In genomic region chr15:103383771-103384488, GRCm38 (mm10) we compare ENCODE assay signal across 10 mouse cellular contexts. TPM values are rescaled to one million over a fixed set of nuclear protein-coding genes. Genes with fewer than 3 reads are reported as not detected.
DNase-seq lines count a peak whose midpoint lies in the region; ATAC-seq lines count a peak whose summit lies in the region.
"Had no signal": no experiment of that assay in that cellular context is flagged by ENCODE, and none has a peak within 500 bp of the region (broad histone marks: within the 10 kb centered on the region; RNA-seq: fewer than 3 reads in every experiment).

No protein-coding gene starts in this region.

- ATAC-seq in lung, embryonic 15.5 days (ENCODE audit: borderline replicate concordance, extremely low read depth, low FRiP score, low TSS enrichment), result peak; percentile 75; the same call in 1 of the 2 replicates

- peak; percentile 62 to 73 for DNase-seq in adrenal gland, adult (ENCODE audit: inconsistent age in 2 of 2, low spot score in 1 of 2)
- no peak for DNase-seq in adrenal gland, adult 8-10 months
- DNase-seq in gastrocnemius, postnatal 36 days, result peak; percentile 38 to 49
- peak; percentile 68 for DNase-seq in kidney, adult 11 months
- no peak for DNase-seq in ovary, postnatal 10 days (ENCODE audit: low spot score)
- no peak for DNase-seq in embryo, embryonic 10 days (ENCODE audit: low spot score)
- no peak for DNase-seq in urinary bladder, postnatal 14 days (ENCODE audit: low spot score)

- WGBS in lung, embryonic 15.5 days, result 55% methylated on average over 7 of the region's 7 CpGs

- peak overlapping the region; percentile 29 for H3K4me2 ChIP-seq in lung, embryonic 15.5 days

- no peaks in the 10 kb centered on the region for H3K9me3 ChIP-seq in lung, embryonic 15.5 days
- H3K9me3 ChIP-seq: hindbrain, embryonic 10.5 days had no signal

- H3K9ac ChIP-seq in lung, embryonic 15.5 days, result no peak overlapping the region

- intact Hi-C loops in gastrocnemius, postnatal 36 days (cut with DNase I), result no loop called here

- H3K27me3 ChIP-seq in lung, embryonic 15.5 days, result no peaks in the 10 kb centered on the region

- H3K27ac ChIP-seq in lung, embryonic 15.5 days, result peak overlapping the region; percentile 73
- H3K27ac ChIP-seq: hindbrain, embryonic 10.5 days had no signal

- no peaks in the 10 kb centered on the region for H3K36me3 ChIP-seq in lung, embryonic 15.5 days
- H3K36me3 ChIP-seq: hindbrain, embryonic 10.5 days had no signal

- peak overlapping the region; percentile 13; the same call in 1 of the 2 replicates for H3K4me3 ChIP-seq in lung, embryonic 15.5 days
- H3K4me3 ChIP-seq: hindbrain, embryonic 10.5 days had no signal

- H3K4me1 ChIP-seq in lung, embryonic 15.5 days, result peaks cover 16% of the 10 kb centered on the region

RNA-seq across cellular contexts. Expression of gene Itga5, which starts 17.4 kb away (rescaled TPM):
- total RNA-seq in adrenal gland, adult 8-10 months (2022), result 10 to 100 TPM; 29.5 to 36.7 (median 34.0) TPM
- total RNA-seq in gastrocnemius, postnatal 36 days (2021), result 1 to 10 TPM; 8.7 to 9.1 TPM
- 39.6 and 42.7 TPM in 2 replicates for polyA plus RNA-seq in lung, embryonic 15.5 days (2015; fragmentation: Nextera tagmentation; extraction: Ambion mirVana)

RNA-seq across cellular contexts. Expression of gene Zfp385a, which starts 44.0 kb away (rescaled TPM):
- 10 to 100 TPM; 13.4 to 21.9 (median 19.1) TPM for total RNA-seq in adrenal gland, adult 8-10 months (2022)
- total RNA-seq in gastrocnemius, postnatal 36 days (2021), result 10 to 100 TPM in 1 of 2 experiments, 1 to 10 TPM in 1; 8.7 to 12.7 TPM
- polyA plus RNA-seq in lung, embryonic 15.5 days (2015; fragmentation: Nextera tagmentation; extraction: Ambion mirVana), result 7.7 and 9.0 TPM in 2 replicates

RNA-seq across cellular contexts. Expression of gene Gtsf1, which starts 46.3 kb away (rescaled TPM):
- total RNA-seq in adrenal gland, adult 8-10 months (2022), result not detected
- not detected for total RNA-seq in gastrocnemius, postnatal 36 days (2021)
- 0.22 and 0.24 TPM in 2 replicates for polyA plus RNA-seq in lung, embryonic 15.5 days (2015; fragmentation: Nextera tagmentation; extraction: Ambion mirVana)
- total RNA-seq: common myeloid progenitor, adult 5-6 weeks had no signal
- polyA plus RNA-seq: hindbrain, embryonic 10.5 days had no signal

Comparison
In these comparisons a context has a peak if more than half of its experiments do, and no peak if none do; other contexts are left out.
1. DNase-seq: peak in adrenal gland, adult (2 of 2), gastrocnemius, postnatal 36 days (2 of 2) and kidney, adult 11 months (single experiment); none in adrenal gland, adult 8-10 months (single experiment), ovary, postnatal 10 days (single experiment), embryo, embryonic 10 days (single experiment) and urinary bladder, postnatal 14 days (single experiment).